Mouse (Mus musculus): ENCODE measurements around the gene Aldh2.

DNA sequence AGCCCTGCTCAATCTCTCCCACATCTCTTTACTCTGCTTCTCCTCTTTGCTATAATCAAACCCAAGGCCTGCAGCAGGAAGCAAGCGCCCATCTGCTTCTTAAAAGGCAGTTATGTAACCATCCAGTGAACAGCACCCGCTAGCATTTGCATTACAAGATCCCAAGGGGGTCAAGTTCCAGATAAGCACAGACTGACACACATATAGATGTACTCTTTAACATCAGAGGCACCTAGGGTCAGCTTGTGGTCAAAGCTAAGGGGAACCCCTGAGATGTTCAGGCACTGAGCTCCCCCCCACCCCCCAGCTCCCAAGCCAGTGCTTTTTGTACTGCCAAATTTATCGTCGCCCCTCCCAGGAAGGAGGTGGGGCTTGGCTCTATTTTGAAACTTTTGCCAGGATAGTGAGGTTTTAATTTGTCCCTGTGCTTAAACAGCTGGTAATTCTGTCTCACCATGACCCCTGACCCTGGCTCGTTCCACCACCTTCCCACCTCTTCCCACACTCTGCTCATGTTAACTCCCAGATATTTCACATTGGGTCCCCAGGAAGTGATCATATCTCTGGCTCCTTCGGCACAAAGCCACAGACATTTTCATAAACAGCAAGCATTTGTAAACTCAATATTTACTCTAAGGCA lies 7.1 kb downstream of the Aldh2 start:
- TF ChIP-seq CTCF (IDR thresholded peaks at IDR 0.05; ENCODE audit: low read depth), result no peak
- no peak for TF ChIP-seq EP300 (IDR thresholded peaks at IDR 0.05; ENCODE audit: low read depth)

All from heart, postnatal 0 days (tissue).